Mouse (Mus musculus): Measurements from ENCODE around the gene Ube2g1.
A peak's percentile ranks its signal among the peaks of the same experiment; 100 is the strongest.
"Not testable (repeated sequence)": the region's sequence is repeated elsewhere in the genome, so short reads cannot be mapped to it uniquely, and the experiment has no call there.

Ube2g1 gene

DNA sequence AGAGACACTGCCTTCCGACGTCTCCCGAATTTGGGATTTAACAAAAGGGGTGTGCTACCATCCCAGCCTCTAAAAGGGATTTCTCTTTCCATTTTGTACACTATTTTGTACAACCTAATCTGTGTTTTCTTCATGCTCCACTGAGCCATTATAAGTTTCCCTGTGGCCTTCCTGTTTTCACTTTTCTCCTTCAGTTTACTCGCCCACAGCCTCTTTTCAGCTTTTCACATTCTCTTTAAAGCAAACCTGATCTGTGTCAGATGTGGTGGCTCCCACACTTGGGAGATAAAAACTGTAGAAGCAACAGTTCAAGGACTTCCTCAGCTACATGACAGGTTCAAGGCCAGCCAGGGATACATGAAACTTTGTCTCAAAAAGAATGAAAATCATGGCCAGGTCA, 85.3 kb downstream of the Ube2g1 start:
- no peak for DNase-seq (ENCODE audit: low read depth, low spot score)

DNA sequence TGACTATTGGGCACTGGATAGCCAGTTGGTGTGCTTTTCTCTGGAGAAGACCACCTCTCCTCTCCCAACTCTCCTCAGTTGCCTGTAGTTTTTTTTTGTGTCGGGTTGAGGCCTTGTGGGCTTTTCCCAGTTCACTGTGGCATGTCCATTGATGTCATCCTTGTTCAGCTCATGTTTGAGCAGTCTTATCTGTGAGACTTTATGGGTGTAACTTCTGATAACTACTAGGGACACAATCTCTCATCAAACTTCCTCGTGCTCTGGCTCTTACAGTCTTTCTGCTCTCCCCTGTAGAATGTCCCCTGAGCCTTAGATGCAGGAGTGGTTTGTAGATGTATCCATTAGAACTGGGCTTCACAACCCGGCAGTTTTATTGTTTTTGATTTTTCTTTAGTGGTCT, 87.9 kb downstream of the Ube2g1 start:
- no peak for DNase-seq (ENCODE audit: low read depth, low spot score)

DNA sequence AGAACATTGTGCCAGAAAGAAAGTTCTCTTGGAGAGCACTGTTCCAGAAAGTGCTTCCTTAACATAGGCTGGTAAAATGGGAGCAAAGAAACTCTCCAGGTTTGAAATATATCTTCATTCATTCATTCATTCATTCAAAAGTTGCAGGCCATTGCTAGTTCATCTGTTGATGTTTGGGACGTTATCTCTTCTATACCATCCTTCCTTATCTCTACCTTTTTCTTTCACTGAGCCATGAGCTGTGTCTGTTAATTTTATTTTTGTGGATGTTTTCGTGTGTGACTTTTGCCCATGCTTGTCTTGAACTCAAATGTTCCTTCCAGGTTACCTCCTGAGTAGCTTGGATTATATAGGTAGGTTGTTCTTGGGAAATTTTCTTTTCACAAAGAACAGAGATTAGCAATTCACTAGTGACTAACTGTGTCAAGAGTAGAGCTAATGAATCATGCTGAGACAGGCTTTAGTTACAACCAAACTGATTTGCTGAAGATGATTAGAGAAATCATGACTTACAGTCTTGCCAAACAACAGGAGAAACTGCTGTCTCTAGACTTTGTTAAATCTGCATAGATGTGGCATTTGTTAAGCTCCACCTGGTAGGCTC, 89.4 kb downstream of the Ube2g1 start:
- DNase-seq (ENCODE audit: low read depth, low spot score), result no peak

DNA sequence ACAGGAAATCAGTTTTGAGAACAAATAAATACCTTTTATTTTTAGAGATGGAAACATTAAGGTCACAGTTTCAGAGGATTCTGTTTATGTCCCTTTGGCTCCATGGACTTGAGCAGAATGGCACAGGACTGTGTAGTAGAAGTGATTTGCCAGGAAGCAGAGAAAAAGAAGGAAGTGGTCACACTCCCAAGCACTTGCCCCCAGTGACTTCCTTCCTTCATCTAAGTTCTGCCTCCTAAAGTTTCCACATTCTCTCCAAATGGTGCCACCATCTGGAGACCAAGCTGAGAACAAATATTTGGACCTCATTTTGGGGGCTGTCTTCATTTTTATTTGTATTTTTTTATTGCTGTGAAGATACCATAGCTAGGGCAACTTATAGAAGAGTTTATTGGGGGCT, 90.2 kb downstream of the Ube2g1 start:
- DNase-seq (ENCODE audit: low read depth, low spot score), result no peak

DNA sequence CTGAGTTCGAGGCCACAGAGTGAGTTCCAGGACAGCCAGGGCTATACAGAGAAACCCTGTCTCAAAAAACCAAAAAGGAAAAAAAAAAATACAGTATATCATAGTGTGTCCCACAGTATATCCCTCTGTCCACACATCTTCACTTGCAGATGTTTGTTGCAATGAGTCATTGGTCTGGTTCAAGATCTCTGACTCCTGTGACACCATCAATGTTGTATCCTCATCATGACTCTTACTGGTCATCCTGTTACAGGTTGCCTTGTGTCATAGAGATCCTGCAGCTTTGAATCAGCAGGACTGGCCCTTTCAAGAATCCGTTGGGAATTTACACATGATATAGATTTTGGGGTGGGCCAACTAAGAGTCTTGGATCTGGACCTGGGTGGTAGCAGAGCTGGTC, 98.0 kb downstream of the Ube2g1 start:
- DNase-seq (ENCODE audit: low read depth, low spot score), result not testable (repeated sequence)

DNA sequence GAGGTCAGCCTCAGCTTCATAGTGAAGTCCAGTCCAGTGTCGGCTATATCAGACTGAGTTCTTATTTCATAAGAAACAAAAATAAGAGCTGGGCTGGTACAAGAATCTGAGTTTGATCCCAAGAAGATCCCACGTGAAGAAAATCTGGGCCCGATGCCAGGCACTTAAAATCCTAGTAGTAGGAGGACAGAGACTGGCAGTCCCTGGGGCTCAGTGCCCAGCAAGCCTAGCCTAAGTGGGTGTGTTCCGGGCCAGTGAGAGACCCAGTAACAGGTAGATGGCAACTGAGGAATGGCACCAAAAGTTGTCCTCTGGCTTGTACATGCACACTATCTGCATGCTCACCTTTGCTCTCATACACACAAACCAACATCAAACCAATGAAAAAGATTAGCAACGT, 105.6 kb downstream of the Ube2g1 start:
- DNase-seq (ENCODE audit: low read depth, low spot score), result no peak

DNA sequence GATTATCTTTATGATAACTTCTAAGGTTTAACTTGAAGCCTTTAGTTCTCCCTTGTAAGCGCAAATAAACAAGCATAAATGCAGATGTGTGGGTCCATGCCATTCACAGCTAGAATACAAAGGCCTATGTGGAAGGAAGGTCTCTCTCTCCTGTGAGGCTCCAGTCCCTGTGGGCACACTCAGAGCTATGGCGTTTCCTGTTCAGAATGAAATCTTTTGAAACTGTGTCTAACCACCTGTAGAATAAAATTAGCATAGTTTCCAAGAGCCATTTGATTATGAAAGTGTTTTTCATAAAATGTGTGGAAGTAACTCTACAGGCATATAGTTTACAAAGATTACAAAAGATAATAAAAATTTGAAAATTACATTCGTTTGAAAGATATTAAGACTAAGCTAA, 111.1 kb downstream of the Ube2g1 start:
- peak; percentile 17 for DNase-seq (ENCODE audit: low read depth, low spot score)

DNA sequence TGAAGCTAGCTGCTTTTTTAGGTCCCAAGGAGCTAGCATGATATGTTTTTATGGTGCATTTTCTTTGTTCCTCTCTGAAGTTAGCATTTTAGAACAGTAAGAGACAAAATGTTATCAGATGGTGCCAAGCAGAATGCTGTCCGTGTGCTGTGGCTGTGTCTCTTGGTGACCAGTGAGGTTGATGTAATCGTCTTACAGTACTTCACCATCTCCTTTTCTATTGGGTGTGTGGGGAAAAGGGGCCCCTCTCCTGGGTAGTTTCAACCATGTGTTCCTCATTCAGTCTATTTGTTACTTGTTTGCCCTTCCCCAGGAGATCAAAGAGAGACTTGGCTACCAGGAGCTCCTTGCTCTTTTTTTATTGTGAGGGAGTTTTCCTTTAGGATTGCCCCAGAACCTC, 116.1 kb downstream of the Ube2g1 start:
- no peak for DNase-seq (ENCODE audit: low read depth, low spot score)

DNA sequence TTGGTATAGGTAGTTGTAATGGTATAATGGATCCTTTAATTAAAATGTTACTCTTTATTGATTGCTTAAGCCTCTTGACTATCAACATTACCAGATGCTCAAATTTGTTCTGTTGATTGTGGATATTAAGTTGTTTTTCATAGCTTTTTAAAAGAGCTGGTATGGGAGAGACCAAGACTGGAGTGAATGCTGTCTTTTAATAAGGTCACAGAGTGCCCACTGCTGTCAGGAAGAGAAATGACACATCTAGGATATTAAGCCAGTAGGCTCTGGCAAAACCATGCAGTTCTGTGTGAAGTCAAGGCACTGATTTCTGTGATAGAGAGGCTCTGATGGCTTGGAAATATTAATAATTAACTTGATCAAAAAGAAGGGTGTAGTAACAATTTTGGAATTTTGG, 116.8 kb downstream of the Ube2g1 start:
- peak; percentile 47 for DNase-seq (ENCODE audit: low read depth, low spot score)

DNA sequence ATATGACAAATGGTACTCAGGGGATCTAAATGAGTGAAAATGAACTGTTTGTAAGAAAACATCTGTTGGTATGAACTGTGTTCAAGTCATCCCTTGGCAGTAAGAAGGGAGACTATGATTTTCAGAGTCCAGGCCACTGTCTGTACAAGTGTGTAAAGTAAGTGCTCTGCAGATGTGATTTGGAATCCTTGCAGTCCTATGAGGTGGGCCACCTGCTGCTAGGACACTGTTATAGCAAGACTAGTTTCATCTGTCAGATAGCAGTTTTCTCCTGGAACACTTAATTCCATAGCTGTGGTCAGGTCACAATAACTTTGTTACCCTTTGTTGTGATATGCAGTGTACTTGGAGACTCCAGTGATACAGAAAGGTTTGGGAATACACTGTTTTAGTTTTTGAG, 118.9 kb downstream of the Ube2g1 start:
- peak; percentile 32 for DNase-seq (ENCODE audit: low read depth, low spot score)

DNA sequence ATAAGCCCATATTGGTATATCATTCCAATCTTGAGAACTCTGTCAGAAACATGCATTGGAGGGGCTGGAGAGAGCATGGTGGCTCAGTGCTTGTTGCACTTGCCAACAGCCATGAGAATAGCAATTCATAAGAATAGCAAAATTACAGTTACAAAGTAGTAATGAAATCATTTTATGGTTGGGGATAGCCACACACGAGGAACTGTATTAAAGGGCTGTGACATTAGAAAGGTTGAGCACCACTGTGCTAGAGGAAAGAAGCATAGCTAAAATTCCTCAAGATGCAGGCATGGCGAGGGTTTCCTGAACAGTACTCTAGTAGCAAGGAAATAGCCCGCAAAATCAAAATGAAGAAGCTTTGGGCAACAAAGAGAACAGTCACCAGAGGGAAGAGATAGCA, 126.7 kb downstream of the Ube2g1 start:
- DNase-seq (ENCODE audit: low read depth, low spot score), result no peak

DNA sequence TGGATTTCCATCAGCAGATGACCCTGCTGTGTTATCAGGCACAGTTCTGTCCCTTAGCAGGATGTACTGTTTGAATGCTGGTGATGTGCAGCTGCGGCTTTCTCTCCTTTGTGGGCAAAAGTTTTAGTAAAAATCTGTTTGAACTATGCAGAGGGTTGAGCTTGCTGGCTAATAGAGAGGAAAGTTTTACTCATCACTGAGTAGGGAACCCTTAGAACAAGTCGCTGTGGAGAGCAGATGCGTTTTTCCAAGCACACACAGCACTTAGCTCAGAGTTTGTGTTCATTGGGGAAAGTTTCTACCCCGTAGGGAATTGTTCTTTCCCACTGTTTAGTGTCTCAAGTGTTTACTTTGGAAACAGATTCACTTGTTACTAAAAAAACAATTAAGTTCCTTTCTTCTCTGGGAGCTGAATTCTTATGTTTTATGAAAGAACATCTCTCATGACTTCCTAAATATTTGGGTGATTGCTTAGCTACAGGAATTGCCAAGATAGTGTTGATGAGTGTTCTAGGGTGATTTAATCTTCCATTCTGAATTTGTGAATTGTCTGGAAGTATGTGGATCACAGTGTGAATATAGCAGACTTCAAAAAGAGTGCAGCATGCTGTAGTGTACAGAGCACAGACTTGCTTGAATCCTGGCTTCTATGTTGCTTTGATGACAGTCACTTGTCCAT, 127.9 kb downstream of the Ube2g1 start:
- DNase-seq (ENCODE audit: low read depth, low spot score), result peak; percentile 8

DNA sequence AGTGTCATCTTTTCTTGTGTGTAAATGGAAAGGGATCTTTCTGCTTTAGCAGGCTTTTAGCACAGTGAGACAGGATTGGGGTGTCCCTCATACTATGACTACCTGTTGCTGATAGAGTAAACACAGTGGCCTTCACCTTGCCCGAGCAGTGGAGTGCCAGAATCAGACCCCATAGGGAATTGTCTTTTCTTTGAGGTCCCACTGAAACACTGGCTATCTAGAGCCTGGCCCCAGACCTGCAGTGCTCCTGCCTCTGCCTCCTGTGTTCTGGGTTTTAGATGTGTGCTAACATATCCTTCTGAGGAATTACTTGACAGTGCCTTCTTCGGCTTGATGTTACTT, 128.4 kb downstream of the Ube2g1 start:
- DNase-seq (ENCODE audit: low read depth, low spot score), result no peak

All from CD4-positive, CD25-positive, alpha-beta regulatory T cell, adult 2 months (primary cell).